Mouse (Mus musculus): ENCODE data around the gene Trp53i13. TPM values are rescaled to one million over a fixed set of nuclear protein-coding genes. Genes with fewer than 3 reads are reported as not detected.

Gene Trp53i13
- polyA plus RNA-seq, 1 experiment from 2014 or later: 13.8 TPM

- H3K4me1 ChIP-seq (ENCODE audit: control insufficient read depth, insufficient read depth, low read depth, low read length): peaks cover 19% of the 10 kb centered on the region
- no peak within 1 kb of the TSS for H3K27ac ChIP-seq (ENCODE audit: low read depth, low read length)
- H3K4me2 ChIP-seq (ENCODE audit: low read length): no peak within 1 kb of the TSS
- H3K4me3 ChIP-seq (ENCODE audit: low read length): no peak within 1 kb of the TSS
- H3K27me3 ChIP-seq (replicated peaks; ENCODE audit: control insufficient read depth, insufficient read depth, low read length): no peaks in the 10 kb centered on the region
- no peaks in the 10 kb centered on the region for H3K36me3 ChIP-seq (ENCODE audit: control insufficient read depth, insufficient read depth, low read length)
- 72% methylated on average over 5 of the region's 5 CpGs for WGBS
- no peak for ATAC-seq
- no peak within 1 kb of the TSS for H3K9ac ChIP-seq (ENCODE audit: low read depth, low read length)
- H3K9me3 ChIP-seq (ENCODE audit: control insufficient read depth, low read length): no peaks in the 10 kb centered on the region
Observed at GRCm38 (mm10) chr11:77519043-77519442, 3.3 kb upstream of the Trp53i13 start, which contains the start of gene Gm10392. Gm10392 (minus strand) TSS chr11:77519198.

GRCm38 (mm10) chr11:77518051-77518798, 2.4 kb upstream of the Trp53i13 start:
- Histone ChIP-seq H3K36me3 (ENCODE audit: control insufficient read depth, insufficient read depth, low read length) (no peaks in the 10 kb centered on the region), H3K27ac (ENCODE audit: low read depth, low read length) (no peak overlapping the region), H3K4me2 (ENCODE audit: low read length) (no peak overlapping the region), H3K4me1 (ENCODE audit: control insufficient read depth, insufficient read depth, low read depth, low read length) (peaks cover 19% of the 10 kb centered on the region), H3K9ac (ENCODE audit: low read depth, low read length) (no peak overlapping the region), H3K9me3 (ENCODE audit: control insufficient read depth, low read length) (no peaks in the 10 kb centered on the region), H3K4me3 (ENCODE audit: low read length) (no peak overlapping the region), H3K27me3 (replicated peaks; ENCODE audit: control insufficient read depth, insufficient read depth, low read length) (no peaks in the 10 kb centered on the region)
- ATAC-seq: no peak
- 71% methylated on average over 26 of the region's 27 CpGs for WGBS

- Histone ChIP-seq H3K4me1 (ENCODE audit: control insufficient read depth, insufficient read depth, low read depth, low read length) (peaks cover 23% of the 10 kb centered on the region), H3K27me3 (replicated peaks; ENCODE audit: control insufficient read depth, insufficient read depth, low read length) (no peaks in the 10 kb centered on the region), H3K9me3 (ENCODE audit: control insufficient read depth, low read length) (no peaks in the 10 kb centered on the region), H3K4me2 (ENCODE audit: low read length) (no peak overlapping the region), H3K4me3 (ENCODE audit: low read length) (no peak overlapping the region), H3K27ac (ENCODE audit: low read depth, low read length) (no peak overlapping the region), H3K9ac (ENCODE audit: low read depth, low read length) (no peak overlapping the region), H3K36me3 (ENCODE audit: control insufficient read depth, insufficient read depth, low read length) (no peaks in the 10 kb centered on the region)
- 50% methylated on average over 5 of the region's 5 CpGs for WGBS
- no peak for ATAC-seq
Observed at GRCm38 (mm10) chr11:77516553-77517425, 1.0 kb upstream of the Trp53i13 start.

GRCm38 (mm10) chr11:77514832-77515636, 746 bp downstream of the Trp53i13 start, which contains the start of gene Abhd15:
Abhd15 (plus strand) TSS chr11:77515121.
- Histone ChIP-seq H3K4me2 (ENCODE audit: low read length) (peak within 1 kb of the TSS; percentile 92), H3K9me3 (ENCODE audit: control insufficient read depth, low read length) (no peaks in the 10 kb centered on the region), H3K27me3 (replicated peaks; ENCODE audit: control insufficient read depth, insufficient read depth, low read length) (no peaks in the 10 kb centered on the region), H3K4me1 (ENCODE audit: control insufficient read depth, insufficient read depth, low read depth, low read length) (peaks cover 20% of the 10 kb centered on the region), H3K4me3 (ENCODE audit: low read length) (peak within 1 kb of the TSS; percentile 55), H3K36me3 (ENCODE audit: control insufficient read depth, insufficient read depth, low read length) (no peaks in the 10 kb centered on the region), H3K27ac (ENCODE audit: low read depth, low read length) (no peak within 1 kb of the TSS), H3K9ac (ENCODE audit: low read depth, low read length) (peak within 1 kb of the TSS; percentile 60)
- WGBS: under 1% methylated on average over 64 of the region's 72 CpGs
- peak; percentile 60 for ATAC-seq

- peak overlapping the region; percentile 55 for H3K4me3 ChIP-seq (ENCODE audit: low read length)
- peak overlapping the region; percentile 92 for H3K4me2 ChIP-seq (ENCODE audit: low read length)
- no peaks in the 10 kb centered on the region for H3K9me3 ChIP-seq (ENCODE audit: control insufficient read depth, low read length)
- 6% methylated on average over 18 of the region's 19 CpGs for WGBS
- H3K4me1 ChIP-seq (ENCODE audit: control insufficient read depth, insufficient read depth, low read depth, low read length): peaks cover 20% of the 10 kb centered on the region
- ATAC-seq: no peak
- no peak overlapping the region for H3K27ac ChIP-seq (ENCODE audit: low read depth, low read length)
- no peaks in the 10 kb centered on the region for H3K27me3 ChIP-seq (replicated peaks; ENCODE audit: control insufficient read depth, insufficient read depth, low read length)
- H3K9ac ChIP-seq (ENCODE audit: low read depth, low read length): peak overlapping the region; percentile 60
- no peaks in the 10 kb centered on the region for H3K36me3 ChIP-seq (ENCODE audit: control insufficient read depth, insufficient read depth, low read length)
Observed at GRCm38 (mm10) chr11:77514281-77514831, 1.4 kb downstream of the Trp53i13 start.

- ATAC-seq: no peak
- H3K27ac ChIP-seq (ENCODE audit: low read depth, low read length): no peak overlapping the region
- WGBS: 8% methylated on average over 10 of the region's 10 CpGs
- H3K9me3 ChIP-seq (ENCODE audit: control insufficient read depth, low read length): no peaks in the 10 kb centered on the region
- peak overlapping the region; percentile 95 for H3K4me2 ChIP-seq (ENCODE audit: low read length)
- peaks cover 20% of the 10 kb centered on the region for H3K4me1 ChIP-seq (ENCODE audit: control insufficient read depth, insufficient read depth, low read depth, low read length)
- no peaks in the 10 kb centered on the region for H3K36me3 ChIP-seq (ENCODE audit: control insufficient read depth, insufficient read depth, low read length)
- no peak overlapping the region for H3K9ac ChIP-seq (ENCODE audit: low read depth, low read length)
- peak overlapping the region; percentile 66 for H3K4me3 ChIP-seq (ENCODE audit: low read length)
- H3K27me3 ChIP-seq (replicated peaks; ENCODE audit: control insufficient read depth, insufficient read depth, low read length): no peaks in the 10 kb centered on the region
Observed at GRCm38 (mm10) chr11:77513811-77514170, 2.0 kb downstream of the Trp53i13 start.

GRCm38 (mm10) chr11:77512891-77513810, 2.6 kb downstream of the Trp53i13 start:
- no peaks in the 10 kb centered on the region for H3K36me3 ChIP-seq (ENCODE audit: control insufficient read depth, insufficient read depth, low read length)
- peak overlapping the region; percentile 95 for H3K4me2 ChIP-seq (ENCODE audit: low read length)
- 0 out of 2 replicates have a peak overlapping the region, but pooled peaks have one; percentile 23 for H3K27ac ChIP-seq (ENCODE audit: low read depth, low read length)
- H3K9me3 ChIP-seq (ENCODE audit: control insufficient read depth, low read length): no peaks in the 10 kb centered on the region
- H3K4me1 ChIP-seq (ENCODE audit: control insufficient read depth, insufficient read depth, low read depth, low read length): peaks cover 25% of the 10 kb centered on the region
- H3K4me3 ChIP-seq (ENCODE audit: low read length): peak overlapping the region; percentile 66
- under 1% methylated on average over 72 of the region's 84 CpGs for WGBS
- H3K9ac ChIP-seq (ENCODE audit: low read depth, low read length): peak overlapping the region; percentile 70
- peak; percentile 78 for ATAC-seq
- no peaks in the 10 kb centered on the region for H3K27me3 ChIP-seq (replicated peaks; ENCODE audit: control insufficient read depth, insufficient read depth, low read length)

GRCm38 (mm10) chr11:77511336-77511735, 4.4 kb downstream of the Trp53i13 start:
- peaks cover 8% of the 10 kb centered on the region for H3K36me3 ChIP-seq (ENCODE audit: control insufficient read depth, insufficient read depth, low read length)
- 86% methylated on average over 5 of the region's 5 CpGs for WGBS
- H3K4me2 ChIP-seq (ENCODE audit: low read length): no peak overlapping the region
- no peak overlapping the region for H3K27ac ChIP-seq (ENCODE audit: low read depth, low read length)
- H3K9ac ChIP-seq (ENCODE audit: low read depth, low read length): no peak overlapping the region
- H3K4me1 ChIP-seq (ENCODE audit: control insufficient read depth, insufficient read depth, low read depth, low read length): peaks cover 27% of the 10 kb centered on the region
- no peaks in the 10 kb centered on the region for H3K9me3 ChIP-seq (ENCODE audit: control insufficient read depth, low read length)
- H3K27me3 ChIP-seq (replicated peaks; ENCODE audit: control insufficient read depth, insufficient read depth, low read length): no peaks in the 10 kb centered on the region
- ATAC-seq: no peak
- H3K4me3 ChIP-seq (ENCODE audit: low read length): no peak overlapping the region
